Mouse (Mus musculus) adrenal gland, postnatal 25 days (tissue): Measurements from ENCODE around the gene Rnd3. TPM values are rescaled to one million over a fixed set of nuclear protein-coding genes. Genes with fewer than 3 reads are reported as not detected.

ENCODE experiments used
- DNase-seq: peaks from one replicate; pipeline ENCODE4 v3.0.0; 2021; ENCODE audit warnings: mixed read lengths
- long read RNA-seq: library from polyadenylated mRNA; stranded (forward); transcript quantifications from one replicate; pipeline ENCODE4 v2.0.0, GENCODE M21; 2021
- total RNA-seq: library from RNA; stranded (reverse); gene quantifications from 2 replicates; pipeline ENCODE4 v1.2.3, GENCODE M21; 2021

The Rnd3 gene
- 51.3 and 52.9 TPM in 2 replicates for total RNA-seq
- long read RNA-seq, transcript Rnd3-201 (5 exons, 2,828 nt) = major isoform, 56 of 62 reads
- long read RNA-seq, partial matches to known transcripts = 0 of 62 reads
- long read RNA-seq, other reads (novel, unspliced or antisense) = 6 of 62 reads

DNA sequence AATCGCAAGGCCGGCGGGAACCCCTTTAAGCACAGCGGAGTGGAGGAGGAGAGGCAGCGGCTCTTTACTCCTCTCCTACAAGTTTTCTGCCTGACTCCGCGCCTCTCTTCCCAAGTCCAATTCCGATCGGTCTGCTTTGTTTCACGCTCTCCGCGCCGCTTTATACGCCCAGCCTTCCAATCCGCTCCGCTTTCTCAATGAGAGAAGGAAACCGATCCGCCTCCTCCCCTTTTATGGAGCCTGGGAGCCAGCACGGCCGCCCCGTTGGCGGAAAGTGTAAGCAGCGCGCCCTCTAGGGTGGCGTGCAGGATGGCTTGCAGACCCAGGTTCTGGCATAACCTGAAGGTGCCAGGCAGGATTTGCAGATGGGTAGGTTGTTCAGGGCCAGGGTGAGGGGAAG is at the start of gene Rnd3:
Gene Rnd3 (minus strand): TSS at position 137 of the 400 bp plus-strand sequence.
- peak; percentile 96 for DNase-seq

DNA sequence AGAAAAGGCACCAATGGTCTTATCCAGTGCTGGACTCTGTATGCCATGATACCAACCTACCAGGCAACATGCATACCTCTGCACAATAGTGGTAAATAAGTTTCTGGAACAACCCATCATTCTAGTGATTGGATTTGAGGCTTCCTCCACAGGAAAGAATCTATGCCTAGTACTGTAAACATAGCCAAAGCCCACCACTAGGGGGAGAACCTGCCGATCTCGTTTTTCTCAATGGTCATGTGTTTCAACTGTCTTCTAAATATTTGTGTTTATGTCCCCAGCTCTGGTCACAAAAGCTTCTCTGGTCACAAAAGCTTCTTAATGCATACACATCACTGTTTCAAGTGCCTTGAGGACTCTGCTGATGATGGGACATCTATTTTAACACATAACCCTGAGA is 43.4 kb upstream of the Rnd3 start:
- no peak for DNase-seq

- no peak for DNase-seq
Measured at GRCm38 (mm10) chr2:51185762-51186161, 36.9 kb upstream of the Rnd3 start.

- DNase-seq = no peak
Measured at GRCm38 (mm10) chr2:51182990-51183389, 34.1 kb upstream of the Rnd3 start.

- DNase-seq = no peak
Measured at GRCm38 (mm10) chr2:51181376-51181775, 32.5 kb upstream of the Rnd3 start.

- no peak for DNase-seq
Measured at GRCm38 (mm10) chr2:51179096-51179495, 30.2 kb upstream of the Rnd3 start.

GRCm38 (mm10) chr2:51177615-51178014 is 28.7 kb upstream of the Rnd3 start:
- no peak for DNase-seq

DNA sequence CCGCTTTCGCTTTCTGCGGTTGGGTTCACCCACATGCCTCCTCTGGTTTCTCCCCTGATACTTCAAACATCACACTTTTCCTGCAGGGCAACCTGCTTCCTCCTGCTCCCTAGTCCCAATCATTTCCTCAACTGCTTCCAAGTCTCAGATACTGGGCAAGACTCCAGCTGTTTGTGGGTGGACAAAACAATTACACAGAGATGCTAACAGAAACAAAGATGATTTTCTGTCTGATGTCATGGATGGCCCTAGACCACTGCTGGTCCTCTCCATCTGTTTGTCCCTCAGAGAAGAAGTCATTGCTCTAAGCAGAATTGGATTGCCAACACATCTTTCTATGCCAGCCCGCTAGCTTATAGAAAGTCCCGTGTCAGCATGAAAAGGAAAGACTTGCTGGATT is 26.4 kb upstream of the Rnd3 start:
- no peak for DNase-seq

DNA sequence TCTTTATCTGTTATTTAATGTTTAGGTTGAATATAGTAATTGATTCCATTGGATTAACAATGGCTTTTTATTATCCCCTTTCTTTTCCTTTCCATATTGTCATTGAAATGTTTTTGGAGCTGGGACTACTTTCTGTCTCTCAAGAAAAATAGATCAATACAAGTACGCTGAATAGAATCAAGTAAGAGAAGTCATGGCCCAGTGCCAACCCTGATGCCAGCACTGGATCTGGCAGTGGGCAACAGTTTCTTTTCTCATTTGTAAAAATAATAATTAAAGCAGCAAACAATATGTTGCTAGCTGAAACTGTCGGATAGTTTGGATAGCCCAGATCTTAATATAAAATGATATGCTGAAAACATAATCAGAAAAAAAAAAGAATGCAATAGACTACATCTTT is 12.2 kb upstream of the Rnd3 start:
- no peak for DNase-seq

GRCm38 (mm10) chr2:51148454-51148853 is 457 bp downstream of the Rnd3 start:
- DNase-seq = peak; percentile 34

DNA sequence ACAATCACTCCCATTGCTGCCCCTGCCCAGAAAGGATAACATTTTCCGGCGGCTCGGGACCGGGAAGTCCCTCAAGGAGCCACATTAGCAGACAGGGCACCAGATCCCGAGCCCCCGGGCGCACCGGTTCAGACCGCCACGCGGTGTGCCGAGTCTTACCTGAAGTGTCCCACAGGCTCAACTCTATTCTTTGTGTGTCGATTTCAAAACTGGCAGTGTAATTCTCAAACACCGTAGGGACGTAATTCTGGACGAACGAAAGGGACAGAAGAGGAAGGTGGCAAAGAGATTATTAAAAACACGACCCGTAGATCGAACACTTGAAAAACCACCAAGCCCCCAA is 875 bp downstream of the Rnd3 start:
- no peak for DNase-seq

DNA sequence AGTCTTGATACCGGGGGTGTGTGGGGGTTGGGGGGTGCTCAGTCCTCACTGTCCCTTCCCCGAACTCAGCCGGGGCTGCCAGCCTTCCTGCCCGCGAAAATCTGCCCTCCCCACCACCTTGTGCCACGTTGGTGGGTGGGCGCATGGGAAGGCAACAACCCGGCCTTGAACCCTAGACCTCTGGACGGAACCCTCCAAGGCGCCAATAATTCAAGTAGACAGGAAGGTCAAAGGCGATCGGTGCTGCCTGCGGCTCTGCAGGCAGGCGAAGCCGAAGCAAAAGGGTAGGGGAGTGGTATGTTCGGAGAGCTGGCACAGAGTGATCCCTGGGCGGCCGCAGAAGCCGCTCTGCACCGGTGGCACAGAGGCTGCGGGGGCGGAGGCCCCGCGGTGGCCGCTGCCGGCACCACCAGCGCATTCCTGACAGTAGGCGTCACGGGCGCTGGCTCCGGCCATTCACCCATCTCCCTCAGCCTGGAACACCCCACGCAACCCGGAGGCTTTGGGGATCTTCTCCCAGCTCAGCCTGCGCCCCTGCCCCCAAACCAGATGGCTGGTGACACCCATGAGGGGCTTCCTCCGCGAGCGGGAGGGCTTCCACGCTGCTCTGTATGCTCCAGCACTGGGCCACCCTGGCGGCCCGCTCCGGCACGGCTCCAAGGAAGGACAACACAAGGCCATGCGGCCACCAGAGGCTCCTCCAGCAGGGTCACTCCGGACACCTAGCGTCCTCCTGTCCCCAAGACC is 1.4 kb downstream of the Rnd3 start:
- DNase-seq = peak; percentile 80

GRCm38 (mm10) chr2:51146871-51147317 is 2.0 kb downstream of the Rnd3 start:
- peak; percentile 85 for DNase-seq

DNA sequence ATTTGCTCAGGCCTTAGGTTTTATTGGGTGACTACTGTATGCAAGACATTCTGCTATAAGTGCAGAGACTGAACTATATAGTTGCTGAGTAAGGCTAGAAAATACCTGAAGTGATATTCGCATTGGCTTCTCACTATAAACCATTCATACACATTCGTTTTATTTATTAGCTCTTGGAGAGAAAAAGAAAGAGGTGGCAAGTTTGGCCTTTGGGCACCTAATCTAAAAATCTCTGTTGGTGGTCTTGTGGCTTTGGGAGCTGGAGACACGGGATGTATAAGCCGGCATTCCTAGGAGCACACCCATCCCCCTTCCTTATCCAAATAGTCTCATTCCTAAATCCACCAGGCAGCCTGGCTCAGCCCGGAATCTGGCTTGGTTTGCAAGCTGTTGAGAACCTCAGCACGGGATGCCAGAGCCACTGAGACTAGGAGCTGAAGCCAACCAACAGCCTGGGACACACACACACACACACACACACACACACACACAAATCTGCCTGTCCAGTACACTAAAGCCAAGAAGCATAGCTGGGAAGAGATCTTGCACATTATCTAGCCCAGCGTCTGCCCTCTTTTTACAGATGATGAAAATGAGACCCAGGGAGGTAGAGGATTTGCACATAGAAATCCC is 3.0 kb downstream of the Rnd3 start:
- peak; percentile 41 for DNase-seq

DNA sequence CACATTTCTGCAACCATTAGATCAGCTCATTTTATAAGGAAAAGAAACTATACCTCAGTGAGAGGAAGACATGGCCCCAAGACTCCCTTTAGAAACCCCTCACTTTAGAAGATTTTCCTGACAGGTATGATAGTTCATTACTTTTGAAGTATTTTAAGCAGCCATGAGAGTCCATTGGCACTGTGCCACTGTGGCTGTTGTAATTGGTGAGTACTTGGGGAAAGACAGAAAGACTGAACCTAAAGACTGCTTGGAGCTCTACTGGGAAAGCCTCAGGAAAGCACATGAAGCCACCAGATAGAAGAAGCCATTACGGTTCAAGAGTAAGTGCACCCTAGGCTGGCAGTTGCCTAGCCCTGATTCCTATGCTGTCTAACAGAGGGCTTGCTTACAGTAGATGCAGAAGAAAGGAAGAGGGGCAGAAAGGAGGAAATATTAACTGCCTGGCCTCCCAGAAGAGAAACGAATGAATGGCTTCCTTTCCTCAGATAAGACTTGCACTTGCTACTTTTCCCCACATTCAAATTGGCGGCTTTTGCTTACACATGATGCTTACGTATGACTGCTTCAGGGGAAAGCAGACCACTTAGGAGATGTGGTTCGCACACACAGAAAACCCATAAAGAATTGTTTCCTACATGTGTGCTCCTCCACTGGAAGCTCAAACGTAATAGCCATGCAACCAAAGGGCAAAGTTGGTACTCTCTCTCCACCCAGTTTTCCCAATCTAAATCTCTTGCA is 4.4 kb downstream of the Rnd3 start:
- DNase-seq = peak; percentile 41

DNA sequence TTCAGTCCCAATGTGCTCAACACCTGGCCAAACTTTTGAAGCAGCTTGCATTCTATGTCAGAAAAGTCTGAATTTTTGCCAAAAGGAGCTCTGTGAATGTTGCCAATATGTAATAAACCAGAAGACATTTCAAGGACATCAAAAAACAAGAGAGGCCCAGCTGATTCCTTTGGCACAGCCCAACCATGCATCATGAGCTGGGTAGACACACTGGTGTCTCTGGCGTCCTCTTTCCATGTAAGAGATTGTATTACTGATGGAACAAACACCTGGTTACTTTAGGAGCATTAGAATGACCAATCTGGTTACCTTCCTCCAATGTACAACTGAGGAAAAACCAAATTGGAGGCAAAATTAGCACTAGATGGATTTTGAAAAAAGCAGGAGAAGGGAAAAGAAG is 6.5 kb downstream of the Rnd3 start:
- DNase-seq = no peak

DNA sequence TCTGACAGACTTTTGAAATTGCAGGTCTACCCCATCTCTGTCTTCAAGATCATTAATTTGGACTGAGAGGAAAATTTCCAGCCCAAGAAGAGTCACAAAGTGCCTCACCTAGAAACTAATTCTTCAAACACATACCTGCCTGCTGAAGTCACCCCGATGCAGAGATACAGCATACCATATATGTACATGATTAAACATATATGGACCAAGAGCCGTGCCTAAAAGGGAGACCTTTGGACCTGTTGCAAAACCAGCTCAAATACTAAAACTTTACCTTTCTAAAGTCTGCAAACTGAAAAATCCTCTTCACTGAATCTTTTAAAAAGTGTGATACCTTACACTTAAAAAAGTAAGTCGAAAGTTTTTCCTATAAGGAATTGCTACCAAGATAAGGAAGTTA is 7.6 kb downstream of the Rnd3 start:
- no peak for DNase-seq

DNA sequence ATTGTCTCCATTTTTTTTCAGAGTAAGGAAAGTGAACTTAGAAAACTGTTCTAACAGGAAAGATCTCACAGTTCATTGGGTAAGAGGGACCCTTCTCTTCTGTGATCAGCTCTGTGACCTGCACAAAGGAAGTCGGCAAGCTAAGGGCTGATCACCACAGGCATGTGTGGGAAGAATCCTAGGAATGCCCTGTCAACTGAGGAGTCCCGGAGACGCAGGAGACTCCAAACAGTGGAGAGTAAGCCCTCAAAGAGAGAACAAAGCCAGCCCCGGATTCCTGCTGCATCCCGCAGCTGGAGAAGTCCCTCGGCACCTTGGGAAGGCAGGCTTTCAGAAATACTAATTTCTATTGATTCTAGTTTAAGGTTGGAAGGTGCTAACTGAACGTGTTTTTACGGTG is 8.4 kb downstream of the Rnd3 start:
- DNase-seq = no peak

DNA sequence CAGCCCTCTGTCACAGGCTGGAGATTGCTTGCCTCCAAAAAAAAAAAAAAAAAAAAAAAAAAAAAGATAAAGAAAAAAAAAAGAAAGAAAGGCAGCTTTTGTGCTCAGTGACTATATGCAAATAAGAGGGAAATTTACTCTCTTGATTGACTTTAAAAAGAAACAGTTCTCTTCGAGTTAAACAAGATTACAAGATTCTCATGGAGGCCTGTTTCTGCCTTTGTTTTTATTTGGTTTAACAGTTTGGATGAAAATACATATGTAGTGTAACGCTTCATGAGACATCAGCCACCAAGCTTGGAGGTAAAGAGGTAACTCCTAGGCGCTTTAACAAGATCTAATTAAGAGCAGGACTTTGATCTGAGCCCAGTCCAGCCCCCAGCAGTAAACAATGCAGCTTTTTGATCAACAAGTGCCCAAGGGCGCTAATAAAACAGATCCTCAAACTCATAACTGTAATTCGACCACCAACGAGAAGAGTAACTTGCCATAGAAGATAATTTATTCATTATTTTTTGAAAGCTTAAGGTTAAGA is 8.9 kb downstream of the Rnd3 start:
- DNase-seq = no peak

- DNase-seq = peak; percentile 45
Measured at GRCm38 (mm10) chr2:51139218-51139911, 9.5 kb downstream of the Rnd3 start.

DNA sequence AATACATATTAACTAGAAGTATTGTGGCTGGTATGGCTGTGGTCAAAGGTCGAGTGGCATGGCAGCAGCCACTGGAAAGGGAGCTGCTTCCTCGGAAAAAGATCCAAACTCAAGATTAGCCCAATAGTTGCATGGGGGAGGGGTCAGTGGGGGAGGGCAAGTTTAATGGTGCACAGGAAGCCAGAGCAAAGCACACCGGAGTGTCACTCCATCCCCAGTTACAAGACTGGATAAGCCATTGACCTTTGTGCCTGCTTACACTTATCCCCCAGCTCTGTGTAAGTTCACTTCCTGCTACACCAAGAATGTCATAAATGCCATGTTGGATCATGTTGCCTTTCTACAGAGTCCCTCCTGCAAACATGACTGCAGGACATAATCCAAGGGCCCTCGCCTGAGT is 11.2 kb downstream of the Rnd3 start:
- DNase-seq = no peak

- DNase-seq = no peak
Measured at GRCm38 (mm10) chr2:51132181-51132580, 16.7 kb downstream of the Rnd3 start.
